Mouse (Mus musculus) myocyte (in vitro differentiated cells): ENCODE results near the gene Ciao2b. TPM values are rescaled to one million over a fixed set of nuclear protein-coding genes. Genes with fewer than 3 reads are reported as not detected.

Experiments
- H3K27me3 ChIP-seq: one replicate; pipeline ENCODE4 v1.6.1; 2011; ENCODE audit not compliant: control insufficient read depth, insufficient read depth, insufficient read length
- H3K36me3 ChIP-seq: one replicate; pipeline ENCODE4 v1.6.1; 2011; ENCODE audit not compliant: control insufficient read depth, insufficient read depth
- H3K4me2 ChIP-seq: one replicate; pipeline ENCODE4 v1.6.1; 2011; ENCODE audit warnings: low read depth, control low read depth
- H3K4me3 ChIP-seq: one replicate; pipeline ENCODE4 v1.5.1; 2011; ENCODE audit warnings: mild to moderate bottlenecking, control low read depth, moderate library complexity
- H3K79me2 ChIP-seq: one replicate; pipeline ENCODE4 v1.6.1; 2011; ENCODE audit not compliant: control insufficient read depth, insufficient read depth
- H3ac ChIP-seq: one replicate; pipeline ENCODE4 v1.6.1; 2011; ENCODE audit not compliant: control insufficient read depth, insufficient read length
- CEBPB ChIP-seq: IDR thresholded peaks from 2 replicates; pipeline ENCODE4 v1.6.1; 2011; ENCODE audit warnings: mild to moderate bottlenecking, moderate library complexity; ENCODE audit not compliant: poor library complexity, insufficient read depth, severe bottlenecking
- E2F4 ChIP-seq: IDR thresholded peaks from one replicate; pipeline ENCODE4 v1.6.1; 2011; ENCODE audit warnings: mild to moderate bottlenecking, control low read depth, moderate library complexity; ENCODE audit not compliant: insufficient read depth
- MAX ChIP-seq: IDR thresholded peaks from one replicate; pipeline ENCODE4 v1.6.1; 2011; ENCODE audit warnings: low read depth, mild to moderate bottlenecking, control low read depth
- MYOD1 ChIP-seq, 3 experiments: IDR thresholded peaks; one replicate each; pipeline ENCODE4 v1.6.1; 2011; ENCODE audit warnings: control low read depth in 2 of 3, low read depth in 2 of 3, mild to moderate bottlenecking in 2 of 3, moderate library complexity in 1 of 3; ENCODE audit not compliant: insufficient read length in 2 of 3, control insufficient read depth in 1 of 3
- MYOG ChIP-seq, 3 experiments: IDR thresholded peaks; one replicate each; pipeline ENCODE4 v1.6.1; 2011; ENCODE audit warnings: control low read depth in 2 of 3, low read depth in 2 of 3, mild to moderate bottlenecking in 2 of 3; ENCODE audit not compliant: insufficient read length in 2 of 3, control insufficient read depth in 1 of 3, insufficient read depth in 1 of 3
- POLR2A ChIP-seq: IDR thresholded peaks from one replicate; pipeline ENCODE4 v1.6.1; 2011; ENCODE audit warnings: low read depth, mild to moderate bottlenecking, control low read depth, moderate library complexity; ENCODE audit not compliant: insufficient read length
- POLR2AphosphoS2 ChIP-seq: IDR thresholded peaks from one replicate; pipeline ENCODE4 v1.6.1; 2011; ENCODE audit warnings: low read depth, control low read depth; ENCODE audit not compliant: insufficient read length
- REST ChIP-seq: IDR thresholded peaks from one replicate; pipeline ENCODE4 v1.6.1; 2011; ENCODE audit warnings: mild to moderate bottlenecking, control low read depth, moderate library complexity; ENCODE audit not compliant: insufficient read depth, insufficient read length
- SRF ChIP-seq: IDR thresholded peaks from one replicate; pipeline ENCODE4 v1.6.1; 2011; ENCODE audit warnings: low read depth; ENCODE audit not compliant: control insufficient read depth, insufficient read length
- TCF12 ChIP-seq: IDR thresholded peaks from one replicate; pipeline ENCODE4 v1.6.1; 2011; ENCODE audit warnings: mild to moderate bottlenecking, control low read depth; ENCODE audit not compliant: poor library complexity, insufficient read depth, severe bottlenecking
- TCF3 ChIP-seq: IDR thresholded peaks from one replicate; pipeline ENCODE4 v1.6.1; 2011; ENCODE audit warnings: low read depth, control low read depth; ENCODE audit not compliant: insufficient read length
- USF1 ChIP-seq: IDR thresholded peaks from one replicate; pipeline ENCODE4 v1.6.1; 2011; ENCODE audit warnings: low read depth, mild to moderate bottlenecking, control low read depth, moderate library complexity
- polyA plus RNA-seq: library from polyadenylated mRNA; unstranded; fragments of >200 nt; fragmentation: generic; extraction: Trizol; gene quantifications from one replicate; pipeline ENCODE4 v1.2.1, GENCODE M21; 2012; ENCODE audit warnings: missing spikeins

The Ciao2b gene
- polyA plus RNA-seq, 1 experiment = 217 TPM

- Histone ChIP-seq H3K36me3 (peaks cover 4% of the 10 kb centered on the region), H3K4me3 (peak overlapping the region; percentile 98), H3K4me2 (peak overlapping the region; percentile 98), H3K79me2 (peaks cover 13% of the 10 kb centered on the region), H3ac (peak overlapping the region; percentile 51), H3K27me3 (no peaks in the 10 kb centered on the region)
- no peak for TF ChIP-seq TCF12
- TF ChIP-seq POLR2AphosphoS2 = no peak
- no peak for TF ChIP-seq CEBPB
- TF ChIP-seq MYOG (IDR thresholded peaks at IDR 0.05; ENCODE audit: control insufficient read depth in 1 of 3, insufficient read depth in 1 of 3, insufficient read length in 2 of 3, low read depth in 2 of 3) = no peak
- TF ChIP-seq SRF = no peak
- no peak for TF ChIP-seq POLR2A
- no peak for TF ChIP-seq MYOD1 (IDR thresholded peaks at IDR 0.05; ENCODE audit: control insufficient read depth in 1 of 3, insufficient read length in 2 of 3, low read depth in 2 of 3)
- no peak for TF ChIP-seq REST
- TF ChIP-seq MAX = no peak
- TF ChIP-seq E2F4 = no peak
- no peak for TF ChIP-seq USF1
These were observed 524 bp upstream of the Ciao2b start for GRCm38 (mm10) chr8:104642324-104642654.

- H3K36me3 ChIP-seq = peaks cover 4% of the 10 kb centered on the region
- H3K79me2 ChIP-seq = peaks cover 13% of the 10 kb centered on the region
- TF ChIP-seq TCF12 (no peak), POLR2AphosphoS2 (peak; percentile 9), REST (no peak), MAX (no peak)
- peak overlapping the region; percentile 98 for H3K4me3 ChIP-seq
- peak overlapping the region; percentile 74 for H3K4me2 ChIP-seq
- no peaks in the 10 kb centered on the region for H3K27me3 ChIP-seq
- H3ac ChIP-seq = peak overlapping the region; percentile 51
These were observed 864 bp downstream of the Ciao2b start for GRCm38 (mm10) chr8:104640831-104641370.

GRCm38 (mm10) chr8:104640241-104640640 is 1.5 kb downstream of the Ciao2b start:
- TF ChIP-seq MYOD1 (IDR thresholded peaks at IDR 0.05; ENCODE audit: control insufficient read depth in 1 of 3, insufficient read length in 2 of 3, low read depth in 2 of 3) (no peak), USF1 (no peak), TCF12 (no peak), SRF (no peak), E2F4 (no peak), MAX (no peak), TCF3 (no peak), POLR2AphosphoS2 (no peak), MYOG (IDR thresholded peaks at IDR 0.05; ENCODE audit: control insufficient read depth in 1 of 3, insufficient read depth in 1 of 3, insufficient read length in 2 of 3, low read depth in 2 of 3) (no peak), POLR2A (no peak), CEBPB (no peak), REST (no peak)
- peak overlapping the region; percentile 98 for H3K4me3 ChIP-seq
- peak overlapping the region; percentile 51 for H3ac ChIP-seq
- peaks cover 4% of the 10 kb centered on the region for H3K36me3 ChIP-seq
- peaks cover 13% of the 10 kb centered on the region for H3K79me2 ChIP-seq
- no peaks in the 10 kb centered on the region for H3K27me3 ChIP-seq
- peak overlapping the region; percentile 74 for H3K4me2 ChIP-seq

GRCm38 (mm10) chr8:104638010-104638409 is 3.8 kb downstream of the Ciao2b start:
- TF ChIP-seq POLR2AphosphoS2 (no peak), MYOD1 (IDR thresholded peaks at IDR 0.05; ENCODE audit: control insufficient read depth in 1 of 3, insufficient read length in 2 of 3, low read depth in 2 of 3) (no peak), POLR2A (no peak), REST (no peak), MAX (no peak), TCF3 (no peak), CEBPB (no peak), USF1 (no peak), MYOG (IDR thresholded peaks at IDR 0.05; ENCODE audit: control insufficient read depth in 1 of 3, insufficient read depth in 1 of 3, insufficient read length in 2 of 3, low read depth in 2 of 3) (no peak), TCF12 (no peak), SRF (no peak), E2F4 (no peak)
- H3K79me2 ChIP-seq = peaks cover 13% of the 10 kb centered on the region
- H3K4me2 ChIP-seq = no peak overlapping the region
- H3K27me3 ChIP-seq = no peaks in the 10 kb centered on the region
- no peak overlapping the region for H3ac ChIP-seq
- H3K4me3 ChIP-seq = no peak overlapping the region
- H3K36me3 ChIP-seq = peaks cover 4% of the 10 kb centered on the region

- no peak for TF ChIP-seq USF1
- no peak for TF ChIP-seq E2F4
- no peak for TF ChIP-seq TCF3
- no peak for TF ChIP-seq CEBPB
- peak in 2 of 3 experiments; percentile 45 to 74 for TF ChIP-seq MYOG (IDR thresholded peaks at IDR 0.05; ENCODE audit: control insufficient read depth in 1 of 3, insufficient read depth in 1 of 3, insufficient read length in 2 of 3, low read depth in 2 of 3)
- peak in 1 of 3 experiments; percentile 6 for TF ChIP-seq MYOD1 (IDR thresholded peaks at IDR 0.05; ENCODE audit: control insufficient read depth in 1 of 3, insufficient read length in 2 of 3, low read depth in 2 of 3)
- TF ChIP-seq TCF12 = no peak
- Histone ChIP-seq H3K79me2 (no peaks in the 10 kb centered on the region), H3K4me2 (no peak overlapping the region), H3K27me3 (no peaks in the 10 kb centered on the region), H3K36me3 (peaks cover 4% of the 10 kb centered on the region), H3ac (no peak overlapping the region), H3K4me3 (no peak overlapping the region)
These were observed 6.6 kb downstream of the Ciao2b start for GRCm38 (mm10) chr8:104635004-104635710.
